Mouse (Mus musculus) hindbrain, embryonic 15.5 days (tissue): ENCODE data around the gene Cd33. TPM values are rescaled to one million over a fixed set of nuclear protein-coding genes. Genes with fewer than 3 reads are reported as not detected.

Source experiments
- polyA plus RNA-seq: library from polyadenylated mRNA; unstranded; fragments of >200 nt; fragmentation: Nextera tagmentation; extraction: Ambion mirVana; gene quantifications from 2 replicates; pipeline ENCODE4 v1.2.1, GENCODE M21; 2015

The Cd33 gene
- polyA plus RNA-seq, 1 experiment from 2014 or later: 1.6 TPM

Other genes starting within 250 kb of the Cd33 start
- 18.8 and 21.0 TPM in 2 replicates for gene Zfp715, start 231.1 kb downstream of the Cd33 start, polyA plus RNA-seq
- gene Siglecf, start 193.1 kb downstream of the Cd33 start, polyA plus RNA-seq: 0.30 and 0.38 TPM in 2 replicates
- gene Siglecg, start 136.2 kb downstream of the Cd33 start, polyA plus RNA-seq: 0.14 TPM in 1 of 2 replicates, not detected in the other
- not detected in 2 replicates for gene Lim2, start 116.8 kb downstream of the Cd33 start, polyA plus RNA-seq
- not detected in 2 replicates for gene Nkg7, start 107.4 kb downstream of the Cd33 start, polyA plus RNA-seq
- not detected in 2 replicates for gene Cldnd2, start 103.6 kb downstream of the Cd33 start, polyA plus RNA-seq
- 129 and 138 TPM in 2 replicates for gene Etfb, start 100.3 kb downstream of the Cd33 start, polyA plus RNA-seq
- gene Gm45233, start 100.3 kb downstream of the Cd33 start, polyA plus RNA-seq: 0.41 TPM in 1 of 2 replicates, not detected in the other
- 21.0 and 21.4 TPM in 2 replicates for gene Vsig10l, start 81.3 kb downstream of the Cd33 start, polyA plus RNA-seq
- 9.6 and 10.7 TPM in 2 replicates for gene Iglon5, start 54.4 kb downstream of the Cd33 start, polyA plus RNA-seq
- 0.12 TPM in 1 of 2 replicates, not detected in the other for gene 4931406B18Rik, start 38.5 kb downstream of the Cd33 start, polyA plus RNA-seq
- 7.3 and 8.5 TPM in 2 replicates for gene Zfp658, start 17.8 kb upstream of the Cd33 start, polyA plus RNA-seq
- 14.2 and 14.8 TPM in 2 replicates for gene Zfp719, start 35.2 kb upstream of the Cd33 start, polyA plus RNA-seq
- 0.47 and 0.54 TPM in 2 replicates for gene Zfp819, start 62.7 kb upstream of the Cd33 start, polyA plus RNA-seq
- gene Ceacam18, start 90.3 kb upstream of the Cd33 start, polyA plus RNA-seq: 0.08 TPM in 2 replicates
- 0.33 and 0.36 TPM in 2 replicates for gene Siglece, start 115.7 kb upstream of the Cd33 start, polyA plus RNA-seq
- 21.4 and 21.5 TPM in 2 replicates for gene Ctu1, start 127.6 kb upstream of the Cd33 start, polyA plus RNA-seq
- not detected in 2 replicates for gene Klk14, start 146.0 kb upstream of the Cd33 start, polyA plus RNA-seq
- 0.17 and 0.18 TPM in 2 replicates for gene Klk13, start 168.1 kb upstream of the Cd33 start, polyA plus RNA-seq
- 0.14 TPM in 1 of 2 replicates, not detected in the other for gene Klk12, start 224.5 kb upstream of the Cd33 start, polyA plus RNA-seq
- 0.22 and 0.27 TPM in 2 replicates for gene Klk11, start 230.2 kb upstream of the Cd33 start, polyA plus RNA-seq
- 0.10 and 0.30 TPM in 2 replicates for gene Klk10, start 236.6 kb upstream of the Cd33 start, polyA plus RNA-seq
- gene Klk9, start 247.5 kb upstream of the Cd33 start, polyA plus RNA-seq: 0.13 and 0.14 TPM in 2 replicates